Mouse (Mus musculus) hindbrain, postnatal 0 days (tissue): ENCODE data around the gene Upp2. TPM values are rescaled to one million over a fixed set of nuclear protein-coding genes. Genes with fewer than 3 reads are reported as not detected.

ENCODE experiments used
- ATAC-seq: fragments of 200-750 bp; cut with Nextera tagmentation; 2 replicates; pipeline ENCODE4 v1.8.0; 2017; ENCODE audit warnings: mild to moderate bottlenecking, moderate TSS enrichment, moderate library complexity
- DNase-seq: peaks from one replicate; pipeline ENCODE4 v3.0.0-alpha.2; 2015; ENCODE audit warnings: low spot score
- H3K27ac ChIP-seq: fragments of 300-500 bp; sonication (generic); 2 replicates; pipeline ENCODE4 v1.5.1; 2014; ENCODE audit warnings: mild to moderate bottlenecking
- H3K27me3 ChIP-seq: fragments of 300-500 bp; sonication (generic); 2 replicates; pipeline ENCODE4 v1.6.1; 2014; ENCODE audit warnings: low read length, mixed read lengths; ENCODE audit not compliant: insufficient read depth
- H3K36me3 ChIP-seq: fragments of 300-500 bp; sonication (generic); 2 replicates; pipeline ENCODE4 v1.6.1; 2014; ENCODE audit warnings: low read length, mixed read lengths; ENCODE audit not compliant: insufficient read depth
- H3K4me1 ChIP-seq: fragments of 300-500 bp; sonication (generic); 2 replicates; pipeline ENCODE4 v1.6.1; 2014; ENCODE audit warnings: antibody characterized with exemption, low read length, mixed read lengths; ENCODE audit not compliant: insufficient read depth
- H3K4me2 ChIP-seq: fragments of 300-500 bp; sonication (generic); 2 replicates; pipeline ENCODE4 v1.6.1; 2014; ENCODE audit warnings: low read depth, mild to moderate bottlenecking, low read length, moderate library complexity, mixed read lengths
- H3K4me3 ChIP-seq: fragments of 300-500 bp; sonication (generic); 2 replicates; pipeline ENCODE4 v1.5.1; 2014; ENCODE audit warnings: low read length
- H3K9ac ChIP-seq: fragments of 300-500 bp; sonication (generic); replicated peaks from 2 replicates; pipeline ENCODE4 v1.6.1; 2014; ENCODE audit warnings: mild to moderate bottlenecking, low read length, moderate library complexity, mixed read lengths
- H3K9me3 ChIP-seq: fragments of 300-500 bp; sonication (generic); 2 replicates; pipeline ENCODE4 v1.6.1; 2016; ENCODE audit warnings: low read length, mixed read lengths
- CTCF ChIP-seq: IDR thresholded peaks from 2 replicates; pipeline ENCODE4 v1.5.1; 2016; ENCODE audit warnings: antibody characterized with exemption, control low read depth, low read depth
- WGBS: fragments of 180-500 bp; shearing (Covaris S2); extraction: QIAGEN DNeasy Blood & Tissue Kit; methylation state at CpG from one replicate; pipeline ENCODE4 v1.1.7; 2014; 5-methylcytosine and 5-hydroxymethylcytosine counted together
- polyA plus RNA-seq: library from polyadenylated mRNA; unstranded; fragments of >200 nt; fragmentation: Nextera tagmentation; extraction: Ambion mirVana; gene quantifications from 2 replicates; pipeline ENCODE4 v1.2.1, GENCODE M21; 2015
- total RNA-seq: library from RNA; depleted of rRNA; stranded (reverse); fragments of >200 nt; gene quantifications from 2 replicates; pipeline ENCODE4 v1.2.3, GENCODE M21; 2014

Gene Upp2
- total and polyA plus RNA-seq, 2 experiments from 2014 or later = 6.8 to 11.8 TPM

- no peak overlapping the region for H3K4me3 ChIP-seq
- no peaks in the 10 kb centered on the region for H3K9me3 ChIP-seq
- no peak overlapping the region for H3K4me2 ChIP-seq
- no peak for TF ChIP-seq CTCF
- no peak overlapping the region for H3K9ac ChIP-seq
- H3K36me3 ChIP-seq = no peaks in the 10 kb centered on the region
- DNase-seq = no peak
- H3K4me1 ChIP-seq = no peaks in the 10 kb centered on the region
- no peaks in the 10 kb centered on the region for H3K27me3 ChIP-seq
- ATAC-seq = no peak
- no peak overlapping the region for H3K27ac ChIP-seq
- WGBS = 95% methylated on average over 3 of the region's 3 CpGs
These were observed 137.5 kb downstream of the Upp2 start for GRCm38 (mm10) chr2:58704576-58704975.

GRCm38 (mm10) chr2:58707676-58708075 is 140.6 kb downstream of the Upp2 start:
- ATAC-seq = no peak
- 79% methylated on average over 3 of the region's 3 CpGs for WGBS

GRCm38 (mm10) chr2:58710234-58710633 is 143.1 kb downstream of the Upp2 start:
- Histone ChIP-seq H3K9ac (no peak overlapping the region), H3K27me3 (no peaks in the 10 kb centered on the region), H3K27ac (no peak overlapping the region), H3K4me3 (no peak overlapping the region), H3K4me1 (no peaks in the 10 kb centered on the region), H3K9me3 (no peaks in the 10 kb centered on the region), H3K36me3 (no peaks in the 10 kb centered on the region), H3K4me2 (no peak overlapping the region)
- no peak for DNase-seq
- no peak for TF ChIP-seq CTCF
- no peak for ATAC-seq
- WGBS = 74% methylated on average over 5 of the region's 5 CpGs

More at GRCm38 (mm10) chr2:58707676-58708075, 140.6 kb downstream of the Upp2 start:
- Histone ChIP-seq H3K4me2 (no peak overlapping the region), H3K36me3 (no peaks in the 10 kb centered on the region), H3K4me3 (no peak overlapping the region), H3K4me1 (no peaks in the 10 kb centered on the region), H3K9ac (no peak overlapping the region), H3K27ac (no peak overlapping the region), H3K9me3 (no peaks in the 10 kb centered on the region), H3K27me3 (no peaks in the 10 kb centered on the region)
- TF ChIP-seq CTCF = no peak
- no peak for DNase-seq

- Histone ChIP-seq H3K9me3 (no peaks in the 10 kb centered on the region), H3K36me3 (no peaks in the 10 kb centered on the region), H3K4me2 (no peak overlapping the region), H3K27me3 (no peaks in the 10 kb centered on the region), H3K9ac (no peak overlapping the region), H3K27ac (no peak overlapping the region), H3K4me1 (no peaks in the 10 kb centered on the region), H3K4me3 (no peak overlapping the region)
- WGBS = 89% methylated on average over 4 of the region's 4 CpGs
- DNase-seq (no peak), ATAC-seq (no peak)
- no peak for TF ChIP-seq CTCF
These were observed 144.0 kb downstream of the Upp2 start for GRCm38 (mm10) chr2:58711049-58711448.

GRCm38 (mm10) chr2:58711491-58711890 is 144.4 kb downstream of the Upp2 start:
- H3K36me3 ChIP-seq = no peaks in the 10 kb centered on the region
- no peak overlapping the region for H3K4me2 ChIP-seq
- DNase-seq (peak; percentile 48), ATAC-seq (peak; percentile 84)
- H3K9ac ChIP-seq = no peak overlapping the region
- no peak for TF ChIP-seq CTCF
- no peaks in the 10 kb centered on the region for H3K27me3 ChIP-seq
- WGBS = 56% methylated on average over 2 of the region's 2 CpGs
- H3K4me1 ChIP-seq = no peaks in the 10 kb centered on the region
- no peak overlapping the region for H3K27ac ChIP-seq
- no peaks in the 10 kb centered on the region for H3K9me3 ChIP-seq
- no peak overlapping the region for H3K4me3 ChIP-seq

GRCm38 (mm10) chr2:58711935-58712334 is 144.8 kb downstream of the Upp2 start:
- Histone ChIP-seq H3K36me3 (no peaks in the 10 kb centered on the region), H3K4me3 (no peak overlapping the region), H3K27me3 (no peaks in the 10 kb centered on the region), H3K4me2 (no peak overlapping the region), H3K9me3 (no peaks in the 10 kb centered on the region), H3K4me1 (no peaks in the 10 kb centered on the region), H3K9ac (no peak overlapping the region), H3K27ac (no peak overlapping the region)
- no peak for TF ChIP-seq CTCF
- peak; percentile 68 for DNase-seq
- WGBS = 34% methylated on average over 5 of the region's 5 CpGs
- ATAC-seq = peak; percentile 75

GRCm38 (mm10) chr2:58717898-58718297 is 150.8 kb downstream of the Upp2 start:
- TF ChIP-seq CTCF = no peak
- 60% methylated on average over 3 of the region's 3 CpGs for WGBS
- Histone ChIP-seq H3K4me2 (no peak overlapping the region), H3K4me1 (no peaks in the 10 kb centered on the region), H3K27me3 (no peaks in the 10 kb centered on the region), H3K9ac (no peak overlapping the region), H3K4me3 (no peak overlapping the region), H3K27ac (no peak overlapping the region), H3K36me3 (no peaks in the 10 kb centered on the region), H3K9me3 (no peaks in the 10 kb centered on the region; the same call in 1 of the 2 replicates)
- DNase-seq = no peak
- no peak for ATAC-seq
